Mouse (Mus musculus) liver, adult 2 months (tissue): Measurements from ENCODE around the gene Atxn10.

Source experiments
- CTCF ChIP-seq: fragments of 200-500 bp; IDR thresholded peaks from 2 replicates; pipeline ENCODE4 v1.5.1; 2011; ENCODE audit warnings: low read depth, low read length, control low read depth
- POLR2A ChIP-seq: fragments of 200-500 bp; IDR thresholded peaks from 2 replicates; pipeline ENCODE4 v1.6.1; 2011; ENCODE audit warnings: low read length, control low read depth; ENCODE audit not compliant: insufficient read depth; ENCODE audit errors: extremely low read depth

- TF ChIP-seq CTCF (no peak), POLR2A (no peak)
Observed at GRCm38 (mm10) chr15:85357465-85358225, 21.6 kb downstream of the Atxn10 start.
